Mouse (Mus musculus) liver (tissue): Measurements from ENCODE around the gene Slc15a2.

Experiments used
- DNase-seq: peaks from one replicate; pipeline ENCODE4 v3.0.0-alpha.2; 2020; ENCODE audit warnings: mixed read lengths

Gene Slc15a2

DNA sequence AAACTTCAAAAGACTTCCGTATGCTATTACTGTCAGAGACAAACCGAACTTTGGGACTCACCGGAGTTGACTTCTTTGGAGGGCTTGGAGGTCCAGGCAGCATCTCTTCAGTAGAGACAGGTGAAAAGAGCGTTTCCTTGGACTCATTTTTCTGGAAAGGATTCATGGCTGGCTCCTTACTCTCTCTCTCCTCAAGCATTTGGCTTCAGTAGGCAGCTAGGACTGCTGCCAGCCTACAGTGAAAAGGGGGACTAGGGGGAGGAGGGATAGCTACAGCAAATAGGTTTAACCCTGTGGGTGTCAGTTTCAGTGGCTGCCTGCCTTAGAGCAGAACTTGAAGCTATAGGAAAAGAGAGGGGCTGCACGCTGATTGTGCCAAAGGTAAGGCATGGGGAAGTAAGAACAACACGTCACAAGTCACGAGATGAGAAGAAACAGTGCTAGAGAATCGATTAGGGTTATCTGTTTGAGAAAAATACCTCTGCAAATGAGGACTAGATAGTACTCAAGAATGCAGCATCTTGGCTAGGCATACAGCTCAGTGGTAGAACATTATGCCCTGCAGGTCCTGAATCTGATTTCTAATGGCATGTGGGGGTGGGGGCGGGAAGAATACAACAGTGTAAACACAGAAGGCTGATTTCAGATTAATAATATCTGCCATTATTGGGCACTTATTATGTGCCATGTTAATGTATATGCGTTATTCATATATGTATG, at the start of gene Slc15a2:
Gene Slc15a2 (minus strand): TSS at position 369 of the 720 bp plus-strand sequence.
- DNase-seq, result no peak

DNA sequence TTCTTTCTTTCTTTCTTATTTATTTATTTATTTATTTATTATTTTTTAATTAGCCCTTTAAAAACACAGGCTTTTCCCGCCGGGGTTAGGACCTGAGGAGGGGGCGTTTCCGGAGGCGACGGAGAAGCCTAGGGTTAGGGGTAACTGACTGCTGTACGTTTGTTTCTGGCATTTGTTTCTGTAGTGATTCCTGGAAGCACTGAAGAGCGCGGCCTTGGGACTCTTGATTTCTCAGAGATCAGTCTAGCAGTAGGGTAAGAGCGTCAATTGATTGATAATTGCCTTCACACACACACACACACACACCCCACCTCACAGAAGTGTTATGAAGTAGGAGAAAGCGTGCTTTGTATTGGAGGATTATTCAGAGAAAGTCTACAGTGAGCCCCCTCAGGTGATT, 44.1 kb upstream of the Slc15a2 start:
- no peak for DNase-seq

DNA sequence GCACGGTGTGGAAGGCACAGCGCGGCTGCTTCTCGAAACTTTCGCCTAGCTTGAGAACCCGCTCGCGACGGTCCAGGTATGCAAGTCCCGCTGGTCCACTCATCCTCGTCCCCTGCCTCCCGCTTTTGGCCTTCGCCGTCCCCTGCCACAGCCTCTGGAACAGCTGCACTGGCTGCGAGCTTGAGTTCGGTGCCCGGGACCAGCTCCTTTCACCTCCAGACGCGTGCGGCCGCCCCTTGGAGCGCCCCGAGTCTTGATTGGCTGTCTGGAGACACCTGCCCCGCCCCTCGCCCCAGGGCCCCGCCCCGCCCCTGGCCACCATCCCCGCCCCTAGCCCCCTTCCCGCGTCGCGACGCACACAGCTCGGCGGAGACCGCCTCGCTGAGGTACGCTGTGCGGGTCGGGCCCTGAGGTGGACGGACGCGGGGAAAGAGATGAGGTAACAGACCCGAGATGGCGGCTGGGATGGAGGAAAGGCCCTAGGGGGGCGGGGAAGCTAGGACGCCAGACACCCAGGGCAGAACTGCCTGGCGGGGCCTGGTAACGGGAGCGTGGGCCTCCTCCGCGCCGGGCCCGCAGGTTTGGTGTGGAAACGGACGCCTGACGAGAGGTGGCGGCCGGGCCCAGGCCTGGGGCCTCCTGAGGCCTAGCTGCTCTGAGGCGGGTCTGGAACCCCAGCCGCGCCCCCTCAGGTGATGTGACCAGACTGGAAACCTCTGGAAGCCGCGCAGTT, 43.5 kb upstream of the Slc15a2 start, which contains the start of gene Iqcb1:
Gene Iqcb1 (plus strand): TSS at position 332 of the 733 bp plus-strand sequence.
- peak; percentile 95 for DNase-seq

- DNase-seq, result no peak
Observed at GRCm38 (mm10) chr16:36827611-36828053, 42.9 kb upstream of the Slc15a2 start.

DNA sequence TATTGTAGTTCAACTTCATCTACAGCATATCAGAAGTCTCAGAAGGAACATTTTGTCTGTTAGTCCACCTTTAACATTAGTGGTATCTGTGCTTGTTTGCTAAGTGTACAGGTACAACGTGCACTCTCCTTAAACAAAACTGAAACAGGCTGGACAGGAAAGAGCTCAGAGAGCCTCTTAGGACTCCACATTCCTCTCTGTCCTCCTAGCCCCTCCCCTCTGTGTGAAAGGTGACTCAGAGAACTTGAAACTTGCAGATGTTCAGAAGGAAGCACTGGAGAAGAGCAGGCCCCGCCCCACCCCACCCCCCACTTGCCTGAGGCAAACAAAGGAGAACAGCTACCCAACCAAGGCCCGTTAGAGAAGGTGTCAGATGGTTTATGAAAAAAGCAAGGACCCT, 36.7 kb upstream of the Slc15a2 start:
- peak; percentile 30 for DNase-seq

- no peak for DNase-seq
Observed at GRCm38 (mm10) chr16:36820747-36821146, 36.0 kb upstream of the Slc15a2 start.

DNA sequence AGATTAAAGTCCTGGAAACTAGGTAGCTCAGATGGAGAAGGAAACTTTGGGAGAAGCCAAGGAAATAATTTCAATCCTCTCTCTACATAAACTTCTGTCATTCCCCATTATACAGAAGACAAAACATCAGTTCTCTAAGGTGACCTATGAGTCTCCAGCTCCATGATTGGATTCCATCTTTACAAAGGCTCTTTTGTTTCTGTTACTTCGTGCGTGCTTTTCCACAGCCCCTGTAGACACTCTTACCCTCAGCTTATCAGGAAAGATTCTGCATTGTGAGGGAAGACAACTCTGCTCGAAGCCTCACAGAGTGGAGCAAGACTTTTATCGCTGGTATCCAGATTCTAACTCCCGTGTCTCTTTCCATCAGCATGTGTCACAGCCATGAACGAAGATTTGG, 35.3 kb upstream of the Slc15a2 start:
- no peak for DNase-seq

DNA sequence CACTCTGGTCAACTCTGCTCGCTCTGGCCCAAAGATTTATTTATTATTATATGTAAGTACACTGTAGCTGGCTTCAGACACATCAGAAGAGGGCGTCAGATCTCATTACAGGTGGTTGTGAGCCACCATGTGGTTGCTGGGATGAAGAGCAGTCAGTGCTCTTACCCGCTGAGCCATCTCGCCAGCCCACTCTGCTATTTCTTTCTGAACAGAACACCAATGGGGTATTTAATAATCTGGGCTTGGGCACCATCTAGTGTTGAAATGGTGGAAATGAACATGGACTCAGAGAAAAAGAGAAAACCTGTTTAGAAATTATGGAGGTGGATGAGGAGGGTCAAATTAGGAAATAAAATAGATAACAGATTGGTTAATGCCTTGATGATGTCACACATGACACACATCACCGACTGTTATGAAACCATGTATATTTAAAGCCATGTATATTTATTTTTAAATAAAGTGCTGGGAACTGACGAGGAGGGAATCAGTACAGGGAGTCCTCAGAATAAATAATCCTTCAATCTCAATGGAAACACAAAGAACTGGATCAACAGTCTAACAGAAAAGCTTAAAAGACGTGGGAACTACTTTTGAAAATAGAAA, 32.7 kb upstream of the Slc15a2 start:
- peak; percentile 59 for DNase-seq

GRCm38 (mm10) chr16:36816916-36817315, 32.2 kb upstream of the Slc15a2 start:
- DNase-seq, result no peak

- peak; percentile 24 for DNase-seq
Observed at GRCm38 (mm10) chr16:36813680-36814079, 28.9 kb upstream of the Slc15a2 start.

DNA sequence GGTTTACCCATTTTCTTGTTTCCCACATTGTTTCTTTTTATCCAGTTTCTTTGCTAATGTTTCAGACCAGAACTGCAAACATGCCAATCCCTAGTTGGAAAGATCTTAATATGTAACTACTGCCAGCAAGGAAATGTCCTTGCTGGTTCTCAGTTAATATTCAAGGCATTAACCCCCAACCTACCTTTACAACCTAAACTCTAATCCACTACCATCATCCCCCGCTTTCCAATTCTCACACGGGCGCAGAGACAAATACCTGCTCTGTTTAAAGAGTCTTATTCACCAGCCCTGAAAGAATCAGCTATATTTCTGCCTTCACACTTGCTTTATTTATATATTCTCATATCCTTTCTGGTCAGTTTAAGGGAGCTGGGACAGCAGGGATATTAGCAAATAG, 23.9 kb upstream of the Slc15a2 start:
- no peak for DNase-seq

DNA sequence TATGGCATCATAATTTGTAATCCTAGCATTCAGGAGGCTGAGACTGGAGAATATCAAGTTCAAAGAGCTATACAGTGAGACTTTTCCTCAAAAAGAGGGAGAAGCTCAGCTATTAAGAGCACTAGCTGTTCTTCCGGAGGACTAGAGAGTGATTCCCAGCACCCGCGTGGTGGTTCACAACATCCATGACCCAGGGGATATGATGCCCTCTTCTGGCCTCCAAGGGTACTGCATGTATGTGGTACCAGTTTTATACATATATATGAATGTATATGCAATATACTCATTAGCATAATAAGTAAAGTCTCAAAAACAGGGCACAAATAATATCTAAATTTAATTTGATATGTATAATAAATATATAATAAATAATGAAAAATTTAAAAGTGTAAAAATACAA, 17.6 kb upstream of the Slc15a2 start:
- no peak for DNase-seq

- no peak for DNase-seq
Observed at GRCm38 (mm10) chr16:36798334-36798733, 13.6 kb upstream of the Slc15a2 start.

DNA sequence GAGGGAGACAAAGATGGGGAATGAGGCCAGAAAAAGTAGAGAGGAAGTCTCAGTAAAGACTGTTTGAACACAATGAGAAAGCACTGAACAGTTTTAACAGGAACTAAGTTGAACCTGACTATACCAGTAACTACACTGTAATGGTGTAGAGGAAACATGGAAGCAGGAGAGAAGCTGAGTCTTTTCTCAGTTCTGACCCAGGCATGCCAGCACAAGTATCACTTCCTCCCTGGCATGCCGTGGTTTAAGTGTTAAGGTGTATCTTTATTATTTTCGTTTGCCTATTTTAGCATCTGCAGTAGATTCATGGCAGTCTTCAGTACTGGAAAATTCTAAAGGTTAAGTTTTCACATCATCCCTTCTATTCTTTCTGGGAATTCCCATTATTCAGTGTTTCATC, 10.2 kb upstream of the Slc15a2 start:
- DNase-seq, result no peak

DNA sequence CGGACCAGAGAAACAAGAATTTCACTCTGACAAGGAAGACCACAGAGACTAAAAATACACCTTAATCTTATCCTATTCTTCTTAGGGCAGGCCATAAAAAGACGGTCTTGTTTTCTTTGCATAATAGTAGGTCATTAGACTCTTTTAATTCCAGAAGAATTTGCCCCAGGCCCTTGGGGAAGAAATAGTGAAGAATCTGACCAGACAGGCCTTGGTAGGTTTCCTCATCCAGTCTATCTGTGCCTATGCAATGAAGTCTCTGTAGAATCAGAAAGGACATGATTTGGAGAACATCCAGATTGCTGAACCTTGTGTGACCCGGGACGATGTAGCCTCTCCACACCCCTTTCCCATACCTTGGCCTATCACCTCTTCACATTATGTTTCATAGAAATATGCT, 5.4 kb upstream of the Slc15a2 start:
- DNase-seq, result no peak

- DNase-seq, result no peak
Observed at GRCm38 (mm10) chr16:36786466-36786865, 1.7 kb upstream of the Slc15a2 start.

DNA sequence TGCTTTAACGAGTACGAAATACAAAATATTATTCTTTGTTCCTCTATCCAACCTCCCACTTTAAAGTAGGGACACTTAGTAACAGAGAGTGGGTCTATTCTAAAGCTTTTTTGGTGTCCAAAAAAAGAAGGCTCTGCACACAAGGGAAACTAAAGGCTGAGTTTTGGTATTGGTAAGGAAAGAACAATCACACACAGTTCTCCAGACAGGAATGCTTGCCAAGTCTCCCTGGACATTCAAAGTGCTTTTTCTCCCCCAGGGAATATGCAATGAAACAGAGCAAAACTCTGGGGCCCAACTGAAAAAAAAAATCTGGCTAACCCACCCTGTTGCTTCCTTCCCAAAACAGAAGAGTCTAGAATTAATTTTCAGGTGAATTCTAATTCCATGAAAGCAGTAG, 616 bp downstream of the Slc15a2 start:
- no peak for DNase-seq

DNA sequence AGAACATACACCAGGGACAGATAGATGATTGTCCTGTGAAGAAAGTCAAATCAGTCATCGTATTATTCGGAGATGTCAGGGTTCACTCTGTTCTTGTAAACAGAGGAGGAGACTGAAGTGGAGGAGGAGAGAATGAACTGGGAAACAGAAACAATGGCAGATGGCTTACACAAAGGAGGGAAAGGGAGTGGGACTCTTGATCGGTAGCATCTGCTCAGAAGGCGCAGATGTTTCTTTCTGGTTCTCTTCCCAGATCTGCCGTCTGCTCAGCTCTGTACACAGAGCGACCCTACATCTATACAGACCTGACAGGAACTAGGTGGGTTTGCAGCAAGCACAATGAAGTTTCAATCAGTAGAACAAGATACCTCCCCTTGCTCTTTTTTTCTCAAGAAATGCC, 9.1 kb downstream of the Slc15a2 start:
- no peak for DNase-seq

- DNase-seq, result no peak
Observed at GRCm38 (mm10) chr16:36772996-36773395, 11.8 kb downstream of the Slc15a2 start.

DNA sequence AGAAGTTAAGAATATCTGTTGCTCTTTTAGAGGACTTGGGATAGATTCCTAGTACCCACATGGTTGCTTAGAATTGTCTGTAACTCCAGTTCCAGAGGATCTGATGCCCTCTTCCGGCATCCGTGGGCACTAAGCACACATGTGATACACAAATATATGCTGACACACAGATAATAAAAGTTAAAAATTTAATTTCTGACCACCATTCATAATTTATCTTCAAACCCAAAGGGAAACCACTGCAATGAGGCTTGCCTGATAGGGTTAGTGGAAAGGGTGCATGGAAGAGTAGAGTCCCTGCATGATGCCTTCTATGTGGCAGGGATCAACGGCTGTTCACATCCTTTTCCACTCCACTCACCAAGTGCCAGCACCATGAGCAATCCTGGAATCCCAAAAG, 13.1 kb downstream of the Slc15a2 start:
- DNase-seq, result no peak

DNA sequence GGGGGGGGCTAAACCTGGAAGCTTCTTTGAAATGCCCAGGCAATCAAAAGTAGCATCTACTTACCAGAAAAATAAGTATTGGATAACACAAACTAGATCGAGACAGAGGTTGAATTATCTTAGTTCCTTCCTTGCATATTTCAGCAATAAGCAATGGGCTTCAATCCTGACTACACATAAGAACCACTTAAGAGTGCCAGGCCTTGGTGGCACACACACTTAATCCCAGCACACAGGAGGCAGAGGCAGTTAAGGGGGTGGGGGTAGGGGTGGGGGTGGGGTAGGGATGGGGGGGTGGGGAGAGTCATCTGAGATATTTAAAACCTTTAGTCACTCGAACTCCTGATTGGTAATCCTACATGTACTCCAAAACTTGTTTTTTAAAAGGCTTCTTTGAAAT, 13.5 kb downstream of the Slc15a2 start:
- no peak for DNase-seq

DNA sequence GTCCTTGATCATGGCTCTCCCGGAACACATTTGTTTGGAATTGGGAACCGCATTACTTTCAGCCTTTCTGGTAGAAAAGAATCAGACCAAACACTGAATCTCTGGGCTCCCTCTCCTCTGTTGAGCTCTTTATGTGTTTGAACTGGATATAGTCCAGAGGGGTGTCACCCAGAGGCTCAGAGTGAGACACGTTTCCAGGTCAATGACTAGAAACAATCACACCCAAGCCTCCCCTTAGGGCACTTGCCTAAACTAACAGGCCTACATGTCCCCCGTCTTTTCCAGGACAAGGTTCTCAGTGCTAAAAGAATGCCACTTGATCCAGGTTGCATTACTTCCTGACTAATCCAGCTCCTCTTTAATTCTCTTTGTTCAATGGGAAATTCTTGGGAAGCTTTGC, 13.9 kb downstream of the Slc15a2 start:
- no peak for DNase-seq

DNA sequence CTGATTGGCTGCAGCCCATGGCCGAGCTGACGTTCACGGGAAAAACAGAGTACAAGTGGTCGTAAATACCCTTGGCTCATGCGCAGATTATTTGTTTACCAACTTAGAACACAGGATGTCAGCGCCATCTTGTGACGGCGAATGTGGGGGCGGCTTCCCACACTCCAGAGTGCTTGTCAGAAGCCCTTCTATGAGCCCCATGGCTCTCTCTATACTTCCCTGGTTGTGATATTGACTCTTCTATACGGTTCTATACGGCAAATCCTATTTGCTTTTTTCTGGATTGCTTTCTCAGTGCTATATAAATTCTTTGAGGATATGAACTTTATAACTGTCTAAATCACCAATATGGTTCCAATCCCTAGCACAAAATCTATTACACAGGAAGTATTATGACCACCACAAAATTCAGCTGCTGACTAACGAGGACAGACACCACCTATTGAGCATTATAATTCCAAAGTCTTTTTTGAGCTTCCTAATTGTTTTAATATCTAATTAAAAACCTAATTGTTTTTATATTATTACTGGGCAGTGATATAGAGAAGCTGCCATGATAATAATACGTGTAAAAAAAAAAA, 14.5 kb downstream of the Slc15a2 start:
- DNase-seq, result no peak

- no peak for DNase-seq
Observed at GRCm38 (mm10) chr16:36751979-36752378, 32.8 kb downstream of the Slc15a2 start.
